Mouse (Mus musculus): ENCODE measurements around the gene Ddhd1.

Gene Ddhd1

DNA sequence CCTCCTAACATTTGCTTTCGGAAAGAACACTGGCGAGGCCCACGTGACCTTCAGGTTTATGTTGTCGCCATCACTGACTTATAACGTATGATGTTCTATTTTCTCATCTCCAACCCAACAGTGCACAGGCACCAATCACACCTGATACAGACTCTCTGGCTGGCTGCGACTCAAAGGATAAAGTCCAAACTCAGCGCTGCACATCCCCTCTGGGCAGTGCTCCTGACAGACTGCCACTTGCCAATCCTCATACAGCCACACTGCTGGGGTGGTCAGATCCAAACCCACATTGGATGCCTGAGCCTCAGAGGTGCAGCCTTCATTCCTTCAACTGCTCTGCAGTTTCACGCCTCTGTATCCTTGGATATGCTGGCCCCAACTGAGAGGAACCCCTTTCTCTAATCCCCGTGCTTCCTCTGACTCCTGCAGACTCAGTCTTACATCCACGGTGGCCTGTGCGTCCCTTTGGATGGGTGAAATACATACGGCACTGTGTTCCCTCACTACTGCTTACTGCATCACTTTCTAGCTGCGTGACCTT, 3.0 kb downstream of the Ddhd1 start:
- no peak for TF ChIP-seq GATA4 (IDR thresholded peaks at IDR 0.05; ENCODE audit: insufficient replicate concordance, low read length)

DNA sequence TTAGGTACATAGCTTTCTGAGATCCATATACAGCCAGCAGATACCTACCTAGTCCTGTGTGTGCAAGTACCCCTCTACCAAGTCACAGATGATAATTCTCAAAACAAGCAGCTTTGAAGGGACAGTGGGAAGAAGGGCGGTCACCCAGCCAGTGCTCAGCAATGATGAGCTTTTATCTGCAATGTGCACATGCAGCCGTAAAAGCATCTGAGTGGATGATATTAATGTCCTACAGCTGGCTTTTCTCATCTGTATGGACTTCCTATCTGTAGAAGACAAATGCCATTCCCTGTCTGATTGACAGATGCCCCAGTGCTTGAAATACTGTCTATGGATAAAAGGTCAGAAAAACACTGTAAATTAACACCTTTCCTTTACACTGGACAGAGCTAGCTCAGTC, 4.2 kb downstream of the Ddhd1 start:
- TF ChIP-seq GATA4 (IDR thresholded peaks at IDR 0.05; ENCODE audit: insufficient replicate concordance, low read length), result no peak

DNA sequence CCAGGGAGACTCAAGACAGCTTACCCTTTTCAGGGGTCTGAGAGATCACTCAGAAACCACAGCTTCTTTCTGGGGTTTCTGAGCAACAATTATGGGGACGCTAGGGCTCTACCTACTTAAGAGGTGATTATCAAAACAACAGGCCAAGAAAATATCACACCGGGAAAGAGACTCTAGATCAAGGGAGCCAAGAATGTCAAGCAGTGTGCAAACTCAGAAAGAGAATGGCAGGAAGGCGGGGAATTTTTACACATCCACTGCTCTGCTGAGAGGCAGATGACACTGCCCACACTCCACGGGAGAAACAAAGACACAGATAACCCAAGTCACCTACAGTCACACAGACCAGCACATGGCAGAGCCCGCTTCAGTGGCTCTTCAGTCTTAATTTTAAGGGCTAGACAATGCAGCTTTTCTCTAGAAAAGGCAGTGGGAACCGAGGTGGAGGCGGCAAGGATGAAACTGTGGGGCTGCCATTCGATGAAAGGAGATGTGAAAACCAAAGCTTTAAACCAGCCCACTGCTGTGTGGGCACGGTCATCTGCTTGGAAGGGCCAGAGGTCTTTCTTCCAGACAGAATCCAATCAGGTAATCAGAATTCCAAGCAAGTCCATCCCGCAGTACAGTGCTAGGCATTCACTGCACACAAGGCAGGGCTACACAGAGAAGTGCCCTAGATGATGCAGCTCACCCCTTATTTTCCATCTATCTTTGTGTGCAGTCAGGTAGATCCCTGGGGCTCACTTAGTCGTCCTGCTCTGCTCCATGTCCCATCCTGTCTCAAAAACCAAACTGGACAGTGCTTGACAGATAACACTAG, 8.7 kb downstream of the Ddhd1 start:
- no peak for TF ChIP-seq GATA4 (IDR thresholded peaks at IDR 0.05; ENCODE audit: insufficient replicate concordance, low read length)

DNA sequence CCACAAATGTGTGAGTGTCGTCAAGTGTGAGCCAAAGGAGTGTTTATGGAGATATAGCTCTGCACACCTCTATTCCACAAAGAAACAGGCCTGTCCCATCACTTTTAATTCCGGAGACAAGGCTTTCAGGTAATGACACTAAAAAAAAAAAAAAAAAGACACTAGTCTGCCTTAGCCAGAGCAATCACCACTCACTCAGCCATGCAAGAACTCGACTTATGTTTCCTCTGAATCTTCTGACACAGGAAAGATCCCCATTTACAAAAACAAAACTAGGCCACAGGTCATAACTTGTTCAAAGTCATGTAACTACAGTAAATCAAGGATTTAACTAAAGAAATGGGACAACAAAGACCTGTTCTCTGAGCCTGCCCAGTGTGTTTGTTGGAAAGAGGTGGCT, 9.8 kb downstream of the Ddhd1 start:
- no peak for TF ChIP-seq GATA4 (IDR thresholded peaks at IDR 0.05; ENCODE audit: insufficient replicate concordance, low read length)

DNA sequence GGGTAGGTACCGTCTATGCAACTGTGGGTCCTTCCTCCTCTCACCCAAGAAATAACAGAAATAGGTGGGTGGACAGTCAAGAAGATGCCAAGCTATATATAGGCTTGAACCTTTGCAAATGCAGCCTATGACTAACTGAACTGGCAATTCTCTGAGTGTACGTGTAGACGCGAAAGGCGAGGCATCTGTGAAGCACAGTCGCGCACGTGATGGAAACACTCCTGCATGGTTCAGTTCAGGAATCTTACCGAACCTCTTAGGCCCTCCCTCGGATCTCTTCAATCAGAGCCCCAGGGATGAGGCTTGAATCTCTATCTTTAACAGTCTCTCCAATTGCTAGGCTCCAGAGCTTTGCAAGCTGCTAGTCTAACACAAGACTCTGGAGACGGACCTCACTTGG, 10.3 kb downstream of the Ddhd1 start:
- no peak for TF ChIP-seq GATA4 (IDR thresholded peaks at IDR 0.05; ENCODE audit: insufficient replicate concordance, low read length)

DNA sequence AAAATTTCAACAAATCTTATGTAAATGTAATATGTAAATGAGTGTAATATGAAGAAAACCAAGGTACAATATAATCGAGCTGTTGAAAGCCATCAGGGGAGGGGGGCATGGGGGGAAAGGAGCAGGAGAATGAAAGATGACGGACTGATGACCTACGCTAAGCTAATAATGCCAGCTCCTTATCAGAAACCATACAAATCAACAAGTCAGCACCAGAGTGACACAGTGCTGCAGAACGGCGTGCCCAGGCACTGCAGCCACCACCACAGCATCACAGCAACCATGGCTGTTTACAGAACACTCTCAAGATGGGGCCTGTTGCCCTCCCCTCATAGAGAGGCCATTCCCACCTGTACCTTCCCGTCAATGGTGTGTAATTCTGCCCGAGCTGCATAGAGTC, 10.8 kb downstream of the Ddhd1 start:
- no peak for TF ChIP-seq GATA4 (IDR thresholded peaks at IDR 0.05; ENCODE audit: insufficient replicate concordance, low read length)

DNA sequence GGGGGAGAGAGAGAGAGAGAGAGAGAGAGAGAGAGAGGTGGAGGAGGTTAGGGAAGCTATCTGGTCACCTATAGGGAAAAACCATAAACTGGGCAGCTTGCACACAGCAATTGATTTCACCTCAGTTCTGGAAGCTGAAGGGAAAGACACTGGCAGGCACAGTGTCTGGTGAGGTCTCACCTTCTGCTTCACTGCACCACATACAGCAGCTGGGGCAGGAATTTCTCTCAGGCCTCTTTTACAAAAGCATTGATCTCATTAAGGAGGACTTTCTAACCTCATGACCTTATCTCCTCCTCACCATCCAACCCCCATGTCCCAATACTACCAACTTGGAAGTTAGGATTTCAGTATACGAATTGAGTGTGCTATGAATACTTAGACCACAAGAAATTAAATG, 13.2 kb downstream of the Ddhd1 start:
- no peak for TF ChIP-seq GATA4 (IDR thresholded peaks at IDR 0.05; ENCODE audit: insufficient replicate concordance, low read length)

DNA sequence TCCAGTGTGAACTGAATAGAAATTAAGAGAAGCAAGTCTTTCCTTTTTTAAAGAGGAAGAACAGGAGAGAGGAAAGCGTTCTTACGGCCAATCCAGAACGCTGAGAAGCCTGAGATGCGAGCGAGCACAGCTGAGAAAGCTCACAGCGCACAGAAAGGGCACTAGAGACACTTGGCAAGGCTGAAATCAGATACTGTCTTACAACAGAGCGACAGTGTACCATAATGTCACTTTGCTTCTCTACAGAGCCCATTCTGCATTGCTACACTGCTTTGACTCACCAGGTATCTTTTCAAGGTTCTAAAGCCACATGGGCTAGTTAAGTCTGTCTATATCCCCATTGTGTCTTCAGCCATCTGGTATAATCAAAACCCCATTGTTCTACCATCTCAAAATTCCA, 13.7 kb downstream of the Ddhd1 start:
- TF ChIP-seq GATA4 (IDR thresholded peaks at IDR 0.05; ENCODE audit: insufficient replicate concordance, low read length), result no peak

DNA sequence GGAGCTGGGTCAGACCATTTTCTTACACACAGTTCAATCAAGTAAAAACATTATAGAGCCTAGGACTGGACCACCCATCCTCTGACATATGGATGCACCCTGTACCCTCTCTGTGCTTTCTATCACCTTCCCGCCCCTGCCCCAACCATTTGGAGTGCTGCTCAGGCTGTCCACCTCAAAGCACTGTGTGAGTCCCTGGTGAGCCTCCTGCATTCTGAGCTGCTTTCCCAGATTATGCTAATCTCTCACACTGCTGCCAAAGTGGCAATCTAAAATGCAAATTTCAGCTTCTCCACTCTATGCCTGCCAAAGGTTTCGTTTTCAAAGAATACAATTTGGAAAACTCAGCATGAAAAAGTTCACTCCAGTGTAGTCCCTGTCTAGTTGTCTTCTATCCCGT, 14.5 kb downstream of the Ddhd1 start:
- TF ChIP-seq GATA4 (IDR thresholded peaks at IDR 0.05; ENCODE audit: insufficient replicate concordance, low read length), result no peak

DNA sequence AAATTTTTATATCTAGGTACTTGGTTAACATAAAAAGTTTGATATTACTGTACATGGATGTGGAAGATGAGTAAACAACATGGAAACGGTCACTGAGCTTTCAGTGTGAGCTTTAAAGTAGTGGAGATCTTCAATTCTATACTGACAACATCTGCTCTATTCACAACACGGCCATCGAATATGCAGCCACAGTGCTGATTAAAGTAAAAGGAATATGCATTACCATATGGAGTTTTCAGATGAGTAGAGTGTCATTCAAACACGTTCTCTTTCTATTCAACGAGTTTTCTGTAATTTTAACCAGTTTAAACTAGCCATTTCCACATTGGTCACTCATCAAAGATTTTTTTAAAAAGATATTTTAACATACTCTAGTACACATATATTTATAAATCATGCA, 15.1 kb downstream of the Ddhd1 start:
- no peak for TF ChIP-seq GATA4 (IDR thresholded peaks at IDR 0.05; ENCODE audit: insufficient replicate concordance, low read length)

DNA sequence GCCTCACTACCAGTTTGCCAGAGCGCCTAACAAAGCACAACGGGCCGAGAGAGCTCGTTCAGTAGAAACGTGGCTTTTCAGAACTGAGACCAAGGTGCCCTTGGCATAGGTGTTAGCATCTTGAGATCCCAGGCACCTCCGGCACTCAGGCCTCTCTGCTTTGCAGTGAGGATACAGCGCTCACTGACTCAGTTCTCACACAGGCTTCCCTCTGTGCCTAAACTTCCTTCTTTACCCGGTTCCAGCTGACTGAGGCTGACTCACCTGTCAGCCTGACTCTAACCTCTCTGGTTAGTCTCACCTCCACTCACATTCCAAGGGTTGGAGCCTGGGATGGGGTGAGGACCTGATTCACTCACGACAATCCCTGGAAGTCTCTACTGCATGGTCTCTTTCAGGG, 15.7 kb downstream of the Ddhd1 start:
- TF ChIP-seq GATA4 (IDR thresholded peaks at IDR 0.05; ENCODE audit: insufficient replicate concordance, low read length), result no peak

DNA sequence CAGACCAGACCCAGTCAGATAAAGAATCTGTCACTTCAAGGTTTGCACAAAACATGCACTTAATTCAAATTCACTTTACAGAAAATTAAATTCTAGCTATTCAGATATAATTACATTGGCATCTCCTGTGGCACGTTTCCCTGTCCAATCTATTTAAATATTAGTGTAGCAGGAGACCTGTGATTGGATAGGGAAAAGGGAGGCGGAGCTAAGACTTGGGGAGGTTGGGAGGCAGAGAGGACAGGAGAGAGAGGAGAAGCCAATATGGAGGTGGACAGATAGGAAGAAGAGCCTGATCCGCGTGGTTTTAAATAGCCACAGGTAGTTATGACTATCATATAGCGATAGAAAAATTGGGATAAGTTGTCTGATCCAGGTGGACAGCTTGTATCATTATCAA, 19.2 kb downstream of the Ddhd1 start:
- no peak for TF ChIP-seq GATA4 (IDR thresholded peaks at IDR 0.05; ENCODE audit: insufficient replicate concordance, low read length)

DNA sequence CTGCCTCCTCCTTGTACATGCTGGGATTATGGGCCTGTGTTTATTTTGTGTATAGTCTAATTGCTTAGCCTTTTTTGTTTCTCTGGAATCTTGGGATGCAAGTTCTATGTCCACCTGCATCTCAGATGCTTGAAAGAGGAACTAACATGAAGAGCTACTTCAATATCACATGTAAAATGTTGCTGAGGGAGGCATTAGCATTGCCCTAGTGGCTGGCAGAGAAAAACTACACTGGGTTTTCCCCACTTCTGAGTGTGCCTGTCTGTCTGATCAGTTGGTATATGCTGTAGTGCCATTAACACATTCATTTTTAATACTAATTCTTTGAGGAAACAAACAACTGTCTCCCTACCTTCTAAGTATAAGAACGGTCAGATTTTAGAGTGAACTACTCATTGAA, 22.4 kb downstream of the Ddhd1 start:
- no peak for TF ChIP-seq GATA4 (IDR thresholded peaks at IDR 0.05; ENCODE audit: insufficient replicate concordance, low read length)

DNA sequence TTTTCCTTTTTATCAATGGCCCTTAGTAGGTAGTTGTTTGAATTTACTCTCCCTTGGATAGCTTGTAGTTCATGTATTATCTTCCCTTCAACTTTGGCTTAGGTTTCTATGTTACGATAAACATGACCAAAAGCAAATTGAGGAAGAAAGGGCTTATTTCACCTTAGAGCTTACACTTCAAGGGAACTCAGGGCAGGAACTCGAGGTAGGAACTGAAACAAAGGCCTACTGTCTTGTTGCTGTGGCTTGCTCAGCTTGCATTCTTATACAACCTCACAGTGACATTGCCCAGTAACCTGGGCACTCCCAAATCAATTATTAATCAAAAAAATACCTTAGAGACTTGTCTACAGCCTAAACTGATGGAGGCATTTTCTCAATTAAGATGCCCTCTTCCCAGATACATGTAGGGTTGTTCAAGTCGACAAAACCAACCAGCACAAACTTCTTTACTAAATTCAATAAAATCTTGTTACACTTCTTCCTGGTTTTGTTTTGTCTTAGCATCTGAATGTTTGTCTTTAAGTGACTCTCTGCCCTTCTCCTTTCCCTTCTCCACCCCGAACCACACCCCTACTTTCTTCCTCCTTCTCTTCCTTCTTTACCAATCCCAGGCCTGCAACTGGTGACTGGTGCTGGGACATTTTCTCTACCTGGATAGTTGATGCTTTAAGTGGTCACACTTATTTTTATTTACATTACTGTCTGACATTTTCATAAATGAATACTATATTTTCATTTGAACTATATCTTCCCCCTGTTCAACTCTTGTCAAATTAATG, 25.0 kb downstream of the Ddhd1 start:
- TF ChIP-seq GATA4 (IDR thresholded peaks at IDR 0.05; ENCODE audit: insufficient replicate concordance, low read length), result no peak

DNA sequence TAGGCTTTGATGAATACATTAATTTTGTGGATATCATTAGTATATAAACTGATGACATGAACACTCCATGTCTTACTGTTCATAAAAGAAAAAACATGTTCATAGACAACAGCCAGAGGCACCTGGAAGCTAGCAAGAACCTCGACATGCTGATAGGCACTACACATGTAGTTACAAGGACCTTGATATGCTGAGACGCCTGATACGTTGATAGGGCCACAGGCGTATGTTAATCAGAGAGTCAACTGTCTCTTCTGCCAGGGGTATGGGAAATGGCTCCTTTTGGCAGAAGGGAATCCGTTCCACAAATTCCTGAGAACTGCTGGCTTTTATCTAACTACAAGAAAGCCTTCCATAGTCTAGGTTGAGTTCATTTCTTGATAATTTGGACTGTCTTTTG, 27.4 kb downstream of the Ddhd1 start:
- TF ChIP-seq GATA4 (IDR thresholded peaks at IDR 0.05; ENCODE audit: insufficient replicate concordance, low read length), result no peak

DNA sequence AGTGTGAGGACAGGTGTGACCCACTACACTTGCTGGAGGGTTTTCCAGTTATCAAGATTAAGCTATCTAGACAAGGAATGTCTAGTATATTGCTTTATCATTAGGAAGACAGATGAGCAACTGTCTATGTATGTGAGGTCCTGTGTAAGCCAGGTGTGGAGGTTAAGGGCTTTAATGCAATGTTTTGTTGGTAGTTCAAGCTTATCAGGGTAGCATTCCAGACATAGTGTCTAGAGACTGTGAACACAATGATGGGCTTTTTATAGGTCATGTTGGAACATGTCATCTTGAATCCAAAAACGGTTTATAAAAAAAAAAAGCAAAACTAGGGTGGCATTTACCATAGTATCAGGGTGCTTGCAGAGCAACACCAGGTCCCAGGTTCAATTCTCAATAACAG, 28.0 kb downstream of the Ddhd1 start:
- no peak for TF ChIP-seq GATA4 (IDR thresholded peaks at IDR 0.05; ENCODE audit: insufficient replicate concordance, low read length)
